Mouse (Mus musculus) myocyte (in vitro differentiated cells): ENCODE results near the gene Arid1a.

ENCODE experiments used
- CEBPB ChIP-seq: IDR thresholded peaks from 2 replicates; pipeline ENCODE4 v1.6.1; 2011; ENCODE audit warnings: mild to moderate bottlenecking, moderate library complexity; ENCODE audit not compliant: poor library complexity, insufficient read depth, severe bottlenecking
- MAX ChIP-seq: IDR thresholded peaks from one replicate; pipeline ENCODE4 v1.6.1; 2011; ENCODE audit warnings: low read depth, mild to moderate bottlenecking, control low read depth
- MYOG ChIP-seq, 3 experiments: IDR thresholded peaks; one replicate each; pipeline ENCODE4 v1.6.1; 2011; ENCODE audit warnings: control low read depth in 2 of 3, low read depth in 2 of 3, mild to moderate bottlenecking in 2 of 3; ENCODE audit not compliant: insufficient read length in 2 of 3, control insufficient read depth in 1 of 3, insufficient read depth in 1 of 3
- POLR2A ChIP-seq: IDR thresholded peaks from one replicate; pipeline ENCODE4 v1.6.1; 2011; ENCODE audit warnings: low read depth, mild to moderate bottlenecking, control low read depth, moderate library complexity; ENCODE audit not compliant: insufficient read length
- POLR2AphosphoS2 ChIP-seq: IDR thresholded peaks from one replicate; pipeline ENCODE4 v1.6.1; 2011; ENCODE audit warnings: low read depth, control low read depth; ENCODE audit not compliant: insufficient read length
- REST ChIP-seq: IDR thresholded peaks from one replicate; pipeline ENCODE4 v1.6.1; 2011; ENCODE audit warnings: mild to moderate bottlenecking, control low read depth, moderate library complexity; ENCODE audit not compliant: insufficient read depth, insufficient read length
- SRF ChIP-seq: IDR thresholded peaks from one replicate; pipeline ENCODE4 v1.6.1; 2011; ENCODE audit warnings: low read depth; ENCODE audit not compliant: control insufficient read depth, insufficient read length
- TCF12 ChIP-seq: IDR thresholded peaks from one replicate; pipeline ENCODE4 v1.6.1; 2011; ENCODE audit warnings: mild to moderate bottlenecking, control low read depth; ENCODE audit not compliant: poor library complexity, insufficient read depth, severe bottlenecking
- USF1 ChIP-seq: IDR thresholded peaks from one replicate; pipeline ENCODE4 v1.6.1; 2011; ENCODE audit warnings: low read depth, mild to moderate bottlenecking, control low read depth, moderate library complexity

- TF ChIP-seq POLR2A, result no peak
- no peak for TF ChIP-seq CEBPB
- TF ChIP-seq MAX, result no peak
- no peak for TF ChIP-seq MYOG (IDR thresholded peaks at IDR 0.05; ENCODE audit: control insufficient read depth in 1 of 3, insufficient read depth in 1 of 3, insufficient read length in 2 of 3, low read depth in 2 of 3)
- TF ChIP-seq POLR2AphosphoS2, result no peak
- TF ChIP-seq SRF, result no peak
- no peak for TF ChIP-seq REST
- TF ChIP-seq TCF12, result no peak
- no peak for TF ChIP-seq USF1
Measured at GRCm38 (mm10) chr4:133673666-133674330, 82.8 kb downstream of the Arid1a start.
